Mouse (Mus musculus): ENCODE data around the gene Ppp1r9a.

- TF ChIP-seq POLR2A (IDR thresholded peaks at IDR 0.05; ENCODE audit: low read depth, low read length): no peak
- no peak for TF ChIP-seq CTCF (IDR thresholded peaks at IDR 0.05; ENCODE audit: extremely low read depth, insufficient read depth, insufficient read length, insufficient replicate concordance)
Observed at GRCm38 (mm10) chr6:5187586-5187985, 284.9 kb downstream of the Ppp1r9a start.
